Mouse (Mus musculus): ENCODE measurements at regions not wholly inside any gene's neighbourhood (a gene's known extent, or its start where the extent isn't known, plus 50 kb on each side); places are given as distances from the start of the nearest gene placed in this dataset.
"Not testable (repeated sequence)": the region's sequence is repeated elsewhere in the genome, so short reads cannot be mapped to it uniquely, and the experiment has no call there.

DNA sequence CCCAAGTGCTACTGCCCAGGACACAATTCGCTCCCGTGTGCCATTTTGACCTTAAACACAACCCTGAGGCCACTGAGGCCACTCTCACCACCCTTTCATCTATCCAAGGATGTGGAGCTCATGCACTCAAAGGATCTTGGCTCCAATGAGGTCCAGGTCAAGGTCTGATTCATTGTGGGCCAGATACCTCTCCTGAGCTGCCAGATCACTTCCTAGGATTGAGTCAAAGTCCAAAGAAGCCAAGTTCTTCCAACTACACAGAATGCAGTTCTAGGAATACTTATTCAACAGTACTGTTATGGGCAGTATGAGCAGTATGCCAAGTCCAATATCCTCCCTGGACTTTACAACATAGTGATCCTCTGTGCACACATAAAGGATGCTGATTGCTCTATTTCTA, 304.9 kb downstream of the Inhba start:
- no peak for ATAC-seq

DNA sequence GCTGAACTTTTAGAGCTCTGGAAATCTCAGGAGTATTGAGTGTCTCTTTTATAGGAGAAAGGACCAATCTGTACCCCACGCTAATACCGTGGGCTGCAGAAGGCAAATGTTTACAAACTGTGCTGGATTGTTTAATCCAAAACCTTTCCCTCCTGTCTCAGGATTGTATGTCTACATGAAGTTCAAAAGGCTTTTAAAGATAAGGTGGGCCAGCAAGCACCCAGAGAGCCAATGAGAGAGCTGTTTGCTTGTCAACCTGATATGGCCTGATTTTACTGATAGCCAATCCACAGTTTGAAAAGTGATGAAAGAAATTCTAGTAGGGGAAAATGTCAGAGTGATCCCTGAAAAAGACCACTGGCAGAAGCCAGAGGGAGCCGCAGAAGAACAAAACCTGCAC, 305.8 kb downstream of the Inhba start:
- no peak for ATAC-seq

DNA sequence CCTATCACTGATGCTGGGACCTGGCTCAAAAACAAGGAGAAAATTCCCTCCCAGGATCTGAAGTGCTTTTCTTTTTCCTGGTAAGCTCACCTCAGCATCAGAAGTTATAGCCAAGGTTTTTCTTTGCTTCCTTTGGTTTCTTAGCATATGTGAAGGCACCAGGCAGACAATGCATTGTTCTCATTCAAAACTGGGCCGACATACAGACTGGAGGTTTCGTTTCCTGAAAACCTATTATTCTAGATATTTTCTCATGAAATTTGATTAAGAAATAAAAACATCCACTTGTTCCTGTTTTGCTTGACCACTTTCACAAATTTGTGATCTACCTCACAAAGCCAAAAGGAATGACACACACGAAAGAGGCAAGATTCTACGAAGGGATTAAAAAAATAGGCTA, 308.7 kb downstream of the Inhba start:
- no peak for ATAC-seq

DNA sequence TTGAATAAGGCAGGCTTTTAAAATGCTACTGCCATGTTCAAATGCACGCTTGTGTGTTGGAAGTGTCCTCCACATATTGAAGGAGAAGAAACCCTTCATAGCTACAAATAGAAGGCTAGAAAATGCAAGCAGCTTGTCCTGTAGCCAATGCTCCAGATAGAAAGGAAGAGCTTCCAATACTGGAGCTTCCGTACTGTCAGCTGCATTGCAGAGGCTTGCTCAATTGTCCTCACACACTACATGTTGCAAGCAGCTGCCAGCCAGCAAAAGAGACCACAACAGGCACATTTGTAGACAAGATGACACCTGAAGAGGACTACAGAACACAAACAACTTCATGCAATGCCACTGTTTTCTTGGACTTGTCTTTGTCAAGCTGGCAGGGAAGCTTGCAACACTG, 314.0 kb downstream of the Inhba start:
- ATAC-seq: no peak

DNA sequence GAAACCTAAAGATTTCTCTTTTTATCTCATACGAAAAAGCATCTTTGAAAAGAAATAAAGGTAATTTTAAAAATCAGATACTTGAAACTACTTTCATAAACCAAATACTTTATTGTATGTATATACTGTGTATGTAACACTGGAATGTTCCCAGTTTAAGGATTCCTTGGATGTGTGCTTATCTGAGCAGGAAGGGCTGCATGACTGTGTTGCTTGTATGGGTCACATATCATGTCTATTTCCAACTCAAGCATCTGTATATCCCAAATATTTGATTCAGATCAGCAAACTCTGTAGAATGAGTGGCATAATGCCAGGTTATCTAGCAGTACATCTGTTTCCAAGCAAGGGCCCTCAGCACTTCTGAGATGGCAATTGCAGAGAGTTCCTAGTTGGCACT, 330.1 kb downstream of the Inhba start:
- ATAC-seq: no peak

DNA sequence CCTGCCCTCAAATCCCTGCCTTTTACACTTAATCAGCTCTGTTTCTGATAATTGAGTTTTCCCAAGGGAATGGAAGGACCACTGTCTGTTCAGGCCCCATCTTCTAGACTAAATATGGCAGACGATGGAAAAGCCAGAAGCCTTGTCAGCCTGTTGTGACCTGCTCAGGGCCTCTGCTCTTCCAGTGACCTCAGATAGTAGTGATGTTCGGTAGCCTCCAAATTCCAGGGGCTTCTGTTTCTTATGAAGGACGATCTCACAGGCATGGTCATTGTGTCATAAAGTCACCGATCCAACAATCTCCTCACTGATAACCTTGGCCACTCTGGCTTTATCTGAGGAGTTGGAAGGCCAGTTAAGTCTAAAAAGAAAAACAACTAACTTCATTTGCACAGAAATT, 330.5 kb downstream of the Inhba start:
- no peak for ATAC-seq

DNA sequence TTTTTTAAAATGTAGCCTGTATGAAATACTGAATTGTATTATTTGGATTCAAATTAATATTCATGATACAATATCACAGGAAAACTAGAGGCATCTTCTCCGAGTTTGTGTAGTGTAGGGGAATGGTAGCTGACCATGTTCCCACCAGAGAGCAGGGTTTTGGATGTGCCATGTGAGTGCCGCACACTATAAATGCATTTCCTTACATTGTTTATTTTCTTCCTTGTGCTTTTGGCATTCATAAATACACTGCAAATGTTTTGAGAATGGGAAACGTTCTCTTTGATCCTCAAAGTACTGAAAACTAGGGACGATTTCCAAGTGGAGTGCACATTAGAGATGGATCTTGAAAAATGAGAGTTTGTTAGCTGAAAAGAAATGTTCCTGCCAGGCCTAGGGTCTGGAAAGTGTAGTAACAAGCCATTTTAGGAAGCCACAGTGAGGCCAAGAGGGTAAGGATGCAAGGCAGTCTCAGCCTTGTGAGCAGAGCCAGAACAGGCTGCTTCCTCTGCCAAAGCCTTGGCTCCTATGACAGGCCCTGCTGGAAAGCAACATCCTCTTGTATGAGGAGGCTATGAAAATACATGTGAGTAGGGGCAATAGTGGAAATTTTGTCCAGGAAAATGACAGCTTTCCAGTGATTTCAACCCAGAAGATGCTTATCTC, 331.8 kb downstream of the Inhba start:
- ATAC-seq: no peak

DNA sequence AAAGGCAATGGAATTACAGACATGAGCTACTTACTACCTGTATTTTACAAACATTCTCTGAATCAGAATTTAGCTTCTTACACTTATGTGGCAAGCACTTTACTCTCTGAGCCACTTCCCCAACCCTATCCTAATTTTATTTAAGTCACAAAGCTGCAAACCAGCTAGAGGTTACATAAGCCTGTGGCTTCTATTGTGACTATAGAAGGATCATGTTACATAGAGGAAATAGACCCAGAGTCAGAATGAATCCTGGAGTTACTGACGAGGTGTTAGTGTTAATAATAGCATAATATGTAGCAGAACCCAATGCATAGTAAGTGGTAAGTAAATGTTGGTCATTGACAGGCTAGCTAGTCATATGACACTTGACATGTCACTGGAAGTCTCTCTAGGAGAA, 337.7 kb downstream of the Inhba start:
- no peak for ATAC-seq

DNA sequence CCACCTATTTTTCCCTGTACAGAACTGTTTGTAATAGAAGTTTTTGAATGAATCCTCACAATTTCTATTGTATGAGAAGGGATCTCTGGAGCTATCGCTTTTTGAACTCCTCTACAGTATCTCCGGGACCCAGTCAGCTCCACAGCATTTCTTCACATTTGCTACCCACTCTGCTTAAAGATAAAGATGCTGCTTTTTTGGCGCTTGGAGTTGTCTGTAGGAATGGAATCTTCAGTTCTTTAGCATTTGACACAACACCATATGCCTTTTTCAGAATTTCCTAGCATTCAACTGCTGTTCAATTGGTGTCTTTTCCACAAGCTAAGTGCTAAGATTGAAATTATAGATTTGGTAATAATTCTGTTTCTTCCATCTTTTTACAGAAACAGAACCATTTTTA, 338.4 kb downstream of the Inhba start:
- no peak for ATAC-seq

DNA sequence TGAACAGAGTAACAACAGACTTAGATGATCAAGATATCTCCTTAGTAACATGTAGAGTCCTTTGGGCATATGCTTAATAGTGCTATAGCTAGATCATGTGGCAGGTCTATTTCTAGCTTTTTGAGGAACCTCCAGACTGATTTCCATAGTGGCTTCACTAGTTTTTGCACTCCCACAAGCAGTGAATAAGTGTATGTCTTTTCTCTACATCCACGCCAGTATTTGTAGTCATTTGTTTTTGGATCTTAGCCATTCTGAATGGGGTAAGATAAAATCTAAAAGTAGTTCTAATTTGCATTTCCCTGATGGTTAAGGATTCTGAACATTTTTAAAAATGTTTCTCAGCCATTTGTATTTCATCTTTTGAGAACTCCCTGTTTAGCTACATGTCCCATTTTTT, 343.7 kb downstream of the Inhba start:
- ATAC-seq: no peak

DNA sequence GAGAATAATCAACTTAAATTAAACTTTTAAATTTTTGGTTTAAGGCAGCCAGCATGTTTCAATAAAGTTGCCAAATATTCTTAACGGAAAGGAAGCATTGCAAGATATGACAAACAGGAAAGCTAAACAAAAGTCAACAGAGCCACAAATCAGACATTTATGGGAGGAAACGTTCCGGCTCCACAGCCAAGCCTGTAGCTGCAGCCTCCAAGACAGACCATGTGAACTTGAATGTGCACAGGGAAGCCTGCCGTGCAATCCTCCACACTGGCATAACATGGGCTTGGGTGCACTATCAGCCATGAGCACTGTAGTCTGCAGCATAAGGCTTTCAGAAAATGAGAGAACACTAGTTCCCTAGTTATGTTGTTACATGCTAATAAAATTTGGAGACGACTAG, 367.8 kb downstream of the Inhba start:
- no peak for ATAC-seq

DNA sequence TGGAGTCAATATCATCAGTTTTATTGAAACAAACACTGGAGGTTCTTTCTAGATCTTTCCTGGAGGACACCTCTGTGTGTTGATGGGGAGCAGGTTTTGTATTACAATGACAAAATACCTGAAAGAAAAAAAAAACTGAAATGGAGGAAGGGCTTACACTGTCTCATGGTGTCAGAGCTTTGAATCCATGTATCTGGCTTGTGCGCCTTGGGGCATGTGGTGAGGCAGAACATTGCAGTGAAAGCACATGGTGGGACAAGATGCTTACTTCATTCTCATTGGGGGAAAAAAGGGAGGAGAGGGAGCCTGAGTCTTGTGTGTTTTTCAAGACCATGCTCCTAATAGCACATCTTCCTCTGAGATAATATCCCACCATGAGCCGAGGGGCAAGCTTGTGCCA, 368.3 kb downstream of the Inhba start:
- no peak for ATAC-seq

DNA sequence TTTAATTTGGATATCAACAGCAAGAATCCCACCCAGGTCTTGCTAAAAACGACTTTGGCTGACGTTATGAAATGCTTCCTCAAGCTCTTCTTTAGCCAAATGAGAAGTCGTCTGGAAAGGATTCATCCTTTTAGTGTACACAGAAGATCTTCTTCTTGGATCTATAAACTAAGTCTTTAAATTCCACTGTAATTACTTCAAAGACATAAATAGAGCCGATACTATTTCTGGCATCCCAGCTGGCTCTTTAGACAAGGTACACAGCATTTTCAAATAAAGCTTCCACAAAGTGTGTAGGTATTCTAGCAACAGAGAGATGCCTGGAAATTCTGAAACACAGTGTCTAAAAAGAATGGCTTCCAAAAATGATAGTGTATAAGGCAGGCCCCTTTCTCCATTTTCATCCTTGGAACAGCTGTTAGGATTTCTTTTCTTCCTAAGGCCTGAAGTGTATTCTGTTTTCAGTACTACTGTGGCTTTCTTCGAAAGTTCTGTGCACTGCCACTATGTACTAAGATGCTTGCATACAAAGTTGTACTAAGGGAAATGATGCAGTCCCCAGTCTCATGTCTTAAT, 371.4 kb downstream of the Inhba start:
- ATAC-seq: no peak

DNA sequence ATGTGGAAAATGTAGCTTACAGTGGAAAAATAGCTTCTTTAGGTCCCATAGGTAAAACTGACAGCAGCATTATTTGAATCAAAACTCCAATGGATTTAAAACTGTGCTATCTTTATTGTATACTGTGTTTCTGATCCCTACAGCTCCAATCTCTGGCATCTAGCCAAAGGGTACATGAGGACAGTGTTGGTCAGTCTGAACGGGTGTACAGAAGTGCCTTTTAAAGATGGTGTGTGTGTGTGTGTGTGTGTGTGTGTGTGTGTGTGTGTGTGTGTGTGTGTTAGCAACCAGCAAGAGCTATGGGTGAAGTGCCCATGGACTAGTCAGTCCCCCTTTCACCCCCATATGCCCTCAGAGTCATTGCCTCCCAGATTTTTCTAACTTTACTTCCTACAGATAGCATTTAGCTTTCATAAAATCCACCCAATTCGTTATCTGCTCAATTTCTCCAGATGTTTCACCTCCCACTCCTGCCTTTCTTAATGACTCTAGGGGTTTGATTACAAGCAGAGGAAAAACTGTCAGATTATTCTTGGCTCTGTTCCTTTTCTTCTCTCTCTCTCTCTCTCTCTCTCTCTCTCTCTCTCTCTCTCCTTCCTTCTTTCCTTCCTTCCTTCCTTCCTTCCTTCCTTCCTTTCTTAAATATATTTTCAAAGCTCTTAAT, 404.8 kb downstream of the Inhba start:
- no peak for ATAC-seq

DNA sequence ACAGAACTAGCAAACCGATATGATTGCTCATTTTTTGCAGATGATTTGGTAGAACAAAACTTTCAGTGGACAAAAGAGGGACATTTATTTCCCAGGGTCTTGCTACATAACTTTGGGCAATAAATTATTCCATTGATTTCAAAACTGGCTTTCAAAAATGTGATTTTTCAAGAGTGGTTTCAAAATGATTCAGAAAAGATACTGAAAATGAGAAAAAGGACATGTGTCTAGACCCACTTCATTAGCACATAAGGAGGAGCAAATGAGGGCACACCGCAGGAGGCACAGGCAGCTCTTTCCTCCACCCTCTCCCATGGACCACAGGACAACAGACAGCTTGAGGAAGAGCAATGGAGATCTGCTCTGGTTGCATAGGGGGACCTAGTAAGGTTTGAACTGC, 412.5 kb downstream of the Inhba start:
- ATAC-seq: no peak

DNA sequence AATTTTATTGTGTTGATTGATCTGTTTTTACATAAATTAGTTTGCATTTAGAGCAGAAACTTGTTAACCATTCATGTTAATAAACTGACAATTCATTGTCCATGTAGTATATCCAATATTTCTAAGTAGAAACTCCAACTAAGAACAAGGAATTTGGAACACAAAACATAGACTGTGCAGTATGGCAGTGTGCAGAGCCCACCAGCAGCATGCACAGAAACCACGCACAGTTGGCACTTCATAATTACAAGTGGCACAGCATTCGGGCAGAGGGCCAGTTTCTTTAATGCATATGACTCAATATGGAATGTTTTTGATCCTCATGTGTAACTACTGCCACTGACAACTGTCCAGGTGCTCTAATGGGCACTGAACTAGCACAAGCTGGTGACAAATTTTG, 423.8 kb downstream of the Inhba start:
- ATAC-seq: no peak

DNA sequence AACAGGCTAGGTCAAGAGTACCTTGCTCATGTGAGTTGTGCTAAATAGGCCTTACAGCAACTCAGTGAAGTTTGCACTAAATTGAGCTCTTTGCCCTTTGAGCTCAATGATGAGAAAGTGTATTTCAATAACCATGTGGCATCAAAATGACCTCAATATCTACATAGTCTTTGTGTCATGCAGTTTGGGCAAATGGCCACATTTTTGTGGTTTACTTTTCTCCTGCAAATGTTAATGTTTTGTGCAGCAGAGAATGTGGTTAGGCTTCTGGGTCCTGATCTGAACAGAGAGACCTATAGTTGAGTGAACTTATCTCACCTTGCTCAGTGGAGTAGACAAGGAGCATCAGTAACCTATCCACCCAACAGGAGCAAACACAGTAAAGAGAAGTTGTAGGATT, 441.6 kb downstream of the Inhba start:
- no peak for ATAC-seq

DNA sequence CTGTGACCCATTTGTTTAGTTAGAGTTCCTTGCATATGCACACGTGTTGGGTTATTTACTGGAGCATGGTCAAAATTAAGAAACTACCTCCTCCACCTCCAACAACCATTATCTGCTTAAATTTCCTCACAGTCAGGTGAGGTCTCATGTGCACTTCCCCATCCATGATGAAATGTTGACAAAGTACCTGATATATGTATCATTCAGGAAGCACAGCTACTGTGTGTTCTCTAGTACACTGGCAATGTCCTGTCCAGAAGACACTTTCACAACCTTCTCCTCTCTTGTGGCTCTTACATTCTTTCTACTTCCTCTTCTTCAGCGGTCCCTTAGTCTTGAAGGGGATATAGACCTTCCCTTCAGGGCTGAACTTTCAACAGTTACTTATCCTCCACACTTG, 448.1 kb downstream of the Inhba start:
- no peak for ATAC-seq

DNA sequence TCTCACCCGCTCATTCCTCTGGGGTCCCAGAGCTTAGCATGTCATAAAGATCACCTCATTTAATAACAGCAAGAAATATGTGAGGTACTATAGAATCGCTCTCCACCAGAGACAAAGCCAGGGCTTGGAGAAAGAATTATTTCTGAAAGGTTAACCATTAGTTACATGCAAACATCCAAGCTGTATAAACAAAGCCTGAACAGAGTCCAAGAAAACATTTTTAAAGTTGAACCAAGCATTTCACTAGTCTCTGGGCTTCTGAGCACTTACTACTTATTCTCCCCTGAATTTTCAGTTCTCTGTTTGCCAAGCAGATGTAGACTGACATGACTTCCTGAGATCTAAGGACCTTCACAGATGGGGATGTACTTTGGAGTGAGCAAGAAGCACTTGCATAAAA, 450.0 kb downstream of the Inhba start:
- no peak for ATAC-seq

DNA sequence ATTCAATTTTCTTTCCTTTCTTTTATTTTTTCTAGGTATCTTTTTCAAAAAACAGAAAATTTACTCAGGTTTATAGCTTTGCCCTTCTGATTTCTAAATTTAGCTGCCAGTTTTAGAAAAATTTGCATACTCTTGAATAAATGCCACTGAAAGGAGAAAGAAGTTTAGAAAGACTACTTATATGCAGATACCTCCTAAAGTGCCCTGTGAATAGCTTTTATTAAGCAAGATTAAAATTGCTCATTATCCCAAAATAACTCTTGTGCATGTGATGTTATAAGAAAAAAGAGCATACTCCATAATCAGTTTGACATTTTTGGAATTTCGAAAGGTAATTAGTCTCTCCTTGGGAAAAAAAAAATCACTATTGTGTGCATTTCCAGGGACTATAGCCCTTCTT, 453.2 kb downstream of the Inhba start:
- no peak for ATAC-seq

DNA sequence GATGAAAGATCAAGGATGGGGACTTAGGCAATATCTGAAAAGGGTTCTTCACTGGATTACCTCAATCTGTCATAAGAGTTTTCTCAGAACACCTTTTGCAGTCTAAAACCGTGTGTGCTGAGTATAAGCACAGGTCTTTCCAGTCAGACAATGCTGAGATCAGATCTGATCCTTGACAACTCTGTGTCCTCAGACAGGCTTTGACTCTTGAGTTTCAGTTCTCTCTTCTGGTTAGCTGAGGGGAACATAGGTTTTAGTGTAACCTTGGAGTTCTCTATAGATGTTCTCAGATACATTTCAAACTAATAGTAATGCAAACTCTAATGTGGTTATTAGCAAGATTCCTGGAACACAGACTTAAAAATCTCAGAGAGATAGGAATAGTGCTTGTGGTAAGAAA, 453.7 kb downstream of the Inhba start:
- no peak for ATAC-seq

DNA sequence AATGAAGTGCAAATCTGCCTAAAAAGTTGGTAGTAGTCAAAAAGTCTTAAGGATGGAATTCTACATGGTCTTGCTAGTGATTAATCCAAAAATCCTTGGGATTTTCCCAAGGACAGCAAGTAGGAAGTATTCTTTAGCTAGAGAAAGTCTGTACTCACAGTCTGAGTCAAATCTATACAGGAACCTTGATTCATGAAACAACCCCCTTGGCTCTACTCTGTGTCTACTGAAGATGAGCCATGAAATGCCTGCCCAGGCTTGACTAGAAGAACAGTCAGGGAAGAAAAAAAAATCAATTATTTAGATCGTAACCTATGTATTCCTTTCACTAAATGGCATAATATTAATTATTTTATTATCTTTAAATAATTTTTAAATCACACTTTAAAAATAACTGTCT, 454.2 kb downstream of the Inhba start:
- ATAC-seq: no peak

DNA sequence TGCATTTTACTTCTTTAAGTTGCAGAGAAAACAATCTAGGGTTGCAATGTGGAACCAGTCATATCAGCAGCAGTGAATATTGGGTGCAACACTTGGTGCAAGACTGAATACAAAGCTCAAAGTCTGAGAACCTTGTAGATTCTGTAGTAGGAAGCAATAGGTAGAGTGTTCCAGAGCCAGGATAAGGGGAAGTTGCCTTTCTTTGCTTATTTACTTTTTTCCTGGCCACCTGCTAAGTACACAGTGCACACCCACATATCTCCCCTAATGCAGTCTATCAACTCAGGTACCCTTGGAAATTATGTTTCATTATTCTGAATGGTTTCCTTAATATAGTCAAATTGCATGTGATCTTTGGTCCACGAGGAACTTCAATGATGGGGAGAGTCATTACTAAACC, 464.9 kb downstream of the Inhba start:
- no peak for ATAC-seq

DNA sequence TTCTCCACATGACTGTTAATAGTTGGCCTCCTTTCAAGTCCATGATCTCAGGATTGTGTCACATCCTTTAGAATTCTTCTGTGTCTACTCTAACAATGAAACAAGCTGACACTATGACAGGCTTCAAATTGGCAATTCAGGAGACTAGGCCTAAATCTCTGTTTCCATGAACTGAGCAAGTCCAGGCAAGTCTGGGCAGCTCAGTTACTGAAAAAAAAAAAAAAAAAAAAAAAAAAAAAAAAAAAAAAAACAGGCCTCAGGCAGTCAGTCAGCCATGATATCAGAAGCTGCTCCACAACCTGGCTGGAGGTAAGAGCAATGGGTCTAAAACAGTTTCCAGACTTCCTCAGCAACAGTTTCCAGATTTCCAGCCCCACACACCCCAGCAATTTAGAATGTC, 475.6 kb downstream of the Inhba start:
- ATAC-seq: no peak

DNA sequence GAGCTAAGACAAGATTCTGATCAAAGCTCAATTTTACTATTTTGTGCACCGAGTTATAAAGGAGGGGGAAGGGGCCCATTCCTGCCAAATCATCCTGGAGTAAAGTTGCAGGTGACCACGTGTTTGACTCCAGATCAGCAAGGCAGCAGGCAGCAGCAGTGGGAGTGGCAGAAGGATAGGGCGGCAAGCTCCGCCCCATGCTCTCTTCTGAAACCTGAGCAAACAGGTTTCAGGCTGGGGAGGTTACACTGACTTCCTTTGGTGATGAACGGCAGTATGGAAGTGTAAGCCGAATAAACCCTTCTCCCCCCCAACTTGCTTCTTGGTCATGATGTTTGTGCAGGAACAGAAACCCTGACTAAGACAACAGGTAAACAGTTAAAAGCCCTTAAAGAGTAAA, 479.0 kb downstream of the Inhba start:
- ATAC-seq: not testable (repeated sequence)
